Mouse (Mus musculus) liver, adult 2 months (tissue): ENCODE data around the gene Mlh1. TPM values are rescaled to one million over a fixed set of nuclear protein-coding genes. Genes with fewer than 3 reads are reported as not detected.

ENCODE experiments used
- DNase-seq: peaks from one replicate; pipeline ENCODE4 v3.0.0-alpha.2; 2011; ENCODE audit warnings: low read depth, low spot score; ENCODE audit errors: extremely low read depth
- H3K27ac ChIP-seq: fragments of 200-500 bp; replicated peaks from 2 replicates; pipeline ENCODE4 v1.5.1; 2012; ENCODE audit warnings: low read depth, mild to moderate bottlenecking, control low read depth, inconsistent platforms, low read length; ENCODE audit not compliant: insufficient read depth
- H3K27me3 ChIP-seq: fragments of 200-500 bp; 2 replicates; pipeline ENCODE4 v1.6.1; 2012; ENCODE audit warnings: mild to moderate bottlenecking, moderate library complexity, low read length, inconsistent platforms; ENCODE audit not compliant: control insufficient read depth, insufficient read depth
- H3K36me3 ChIP-seq: fragments of 200-500 bp; 2 replicates; pipeline ENCODE4 v1.6.1; 2012; ENCODE audit warnings: low read length, inconsistent platforms; ENCODE audit not compliant: control insufficient read depth, insufficient read depth
- H3K4me1 ChIP-seq: fragments of 200-500 bp; 2 replicates; pipeline ENCODE4 v1.6.1; 2011; ENCODE audit warnings: low read length; ENCODE audit not compliant: control insufficient read depth, insufficient read depth
- H3K4me3 ChIP-seq: fragments of 200-500 bp; 2 replicates; pipeline ENCODE4 v1.5.1; 2011; ENCODE audit warnings: low read depth, mild to moderate bottlenecking, control low read depth, low read length, moderate library complexity; ENCODE audit not compliant: insufficient read depth
- H3K79me2 ChIP-seq: fragments of 200-500 bp; 2 replicates; pipeline ENCODE4 v1.6.1; 2012; ENCODE audit warnings: inconsistent platforms, mild to moderate bottlenecking, low read length, moderate library complexity; ENCODE audit not compliant: control insufficient read depth, insufficient read depth
- H3K9ac ChIP-seq: fragments of 200-500 bp; 2 replicates; pipeline ENCODE4 v1.6.1; 2012; ENCODE audit warnings: low read depth, mild to moderate bottlenecking, control low read depth, inconsistent platforms, low read length
- CTCF ChIP-seq: fragments of 200-500 bp; IDR thresholded peaks from 2 replicates; pipeline ENCODE4 v1.5.1; 2011; ENCODE audit warnings: low read depth, low read length, control low read depth
- POLR2A ChIP-seq: fragments of 200-500 bp; IDR thresholded peaks from 2 replicates; pipeline ENCODE4 v1.6.1; 2011; ENCODE audit warnings: low read length, control low read depth; ENCODE audit not compliant: insufficient read depth; ENCODE audit errors: extremely low read depth
- whole genome bisulfite sequencing: fragments of 180-500 bp; shearing (Covaris S2); methylation state at CpG from one replicate; pipeline ENCODE4 v1.1.7; 2018; 5-methylcytosine and 5-hydroxymethylcytosine counted together
- polyA plus RNA-seq: library from polyadenylated mRNA; depleted of rRNA; stranded (reverse); fragments of >200 nt; gene quantifications from 2 replicates; pipeline ENCODE4 v1.2.3, GENCODE M21; 2012
- total RNA-seq: library from RNA; depleted of rRNA; stranded (reverse); fragments of >200 nt; gene quantifications from 2 replicates; pipeline ENCODE4 v1.2.3, GENCODE M21; 2014

The Mlh1 gene
- total and polyA plus RNA-seq, 2 experiments: 8.8 to 13.9 TPM

GRCm38 (mm10) chr9:111312442-111313141 is 41.0 kb upstream of the Mlh1 start:
- TF ChIP-seq CTCF (no peak), POLR2A (no peak)
- Histone ChIP-seq H3K4me3 (no peak overlapping the region), H3K27ac (no peak overlapping the region), H3K79me2 (no peaks in the 10 kb centered on the region), H3K27me3 (peaks cover 19% of the 10 kb centered on the region), H3K36me3 (no peaks in the 10 kb centered on the region), H3K4me1 (no peaks in the 10 kb centered on the region; the same call in 1 of the 2 replicates), H3K9ac (no peak overlapping the region)
- no peak for DNase-seq
- WGBS: 2% methylated on average over 51 of the region's 59 CpGs

GRCm38 (mm10) chr9:111311843-111312441 is 40.4 kb upstream of the Mlh1 start:
- Histone ChIP-seq H3K79me2 (no peaks in the 10 kb centered on the region), H3K4me1 (no peaks in the 10 kb centered on the region; the same call in 1 of the 2 replicates), H3K36me3 (no peaks in the 10 kb centered on the region), H3K27me3 (peaks cover 19% of the 10 kb centered on the region), H3K27ac (no peak overlapping the region), H3K9ac (0 out of 2 replicates have a peak overlapping the region, but pooled peaks have one; percentile 12), H3K4me3 (peak overlapping the region; percentile 41; the same call in 1 of the 2 replicates)
- no peak for DNase-seq
- TF ChIP-seq CTCF (no peak), POLR2A (no peak)
- WGBS: 2% methylated on average over 56 of the region's 98 CpGs

GRCm38 (mm10) chr9:111311031-111311842 is 39.6 kb upstream of the Mlh1 start, which contains the start of gene Trank1:
Gene Trank1 (plus strand): TSS chr9:111311739.
- Histone ChIP-seq H3K4me1 (no peaks in the 10 kb centered on the region; the same call in 1 of the 2 replicates), H3K27me3 (peaks cover 19% of the 10 kb centered on the region), H3K79me2 (no peaks in the 10 kb centered on the region), H3K27ac (no peak within 1 kb of the TSS), H3K9ac (0 out of 2 replicates have a peak within 1 kb of the TSS, but pooled peaks have one; percentile 12), H3K36me3 (no peaks in the 10 kb centered on the region), H3K4me3 (peak within 1 kb of the TSS; percentile 41; the same call in 1 of the 2 replicates)
- DNase-seq: no peak
- TF ChIP-seq CTCF (no peak), POLR2A (no peak)
- 18% methylated on average over 64 of the region's 72 CpGs for WGBS

- Histone ChIP-seq H3K36me3 (no peaks in the 10 kb centered on the region), H3K9ac (no peak overlapping the region), H3K4me1 (no peaks in the 10 kb centered on the region), H3K27me3 (peaks cover 2% of the 10 kb centered on the region; the same call in 1 of the 2 replicates), H3K79me2 (no peaks in the 10 kb centered on the region), H3K4me3 (no peak overlapping the region), H3K27ac (no peak overlapping the region)
- TF ChIP-seq CTCF: no peak
- TF ChIP-seq POLR2A: no peak
- WGBS: 84% methylated on average over 7 of the region's 7 CpGs
- no peak for DNase-seq
Measured at GRCm38 (mm10) chr9:111306142-111306541, 34.6 kb upstream of the Mlh1 start.

- no peak overlapping the region for H3K4me3 ChIP-seq
- H3K79me2 ChIP-seq: no peaks in the 10 kb centered on the region
- no peak overlapping the region for H3K9ac ChIP-seq
- no peaks in the 10 kb centered on the region for H3K27me3 ChIP-seq
- H3K4me1 ChIP-seq: no peaks in the 10 kb centered on the region
- no peaks in the 10 kb centered on the region for H3K36me3 ChIP-seq
- TF ChIP-seq CTCF (no peak), POLR2A (no peak)
- H3K27ac ChIP-seq: no peak overlapping the region
- WGBS: 91% methylated on average over 6 of the region's 6 CpGs
- DNase-seq: no peak
Measured at GRCm38 (mm10) chr9:111304036-111304435, 32.4 kb upstream of the Mlh1 start.
